Mouse (Mus musculus): ENCODE measurements around the gene Gp1ba.

GRCm38 (mm10) chr11:70686901-70687566, 48.1 kb downstream of the Gp1ba start:
- TF ChIP-seq CTCF (conservative IDR thresholded peaks at IDR 0.05; ENCODE audit: insufficient read depth, insufficient read length, low read depth, low read length): no peak
- no peak for TF ChIP-seq POLR2A (IDR thresholded peaks at IDR 0.05; ENCODE audit: low read depth, low read length)
